Mouse (Mus musculus) urinary bladder, postnatal 25 days (tissue): Measurements from ENCODE around the gene Ccdc113.
"Not testable (repeated sequence)": the region's sequence is repeated elsewhere in the genome, so short reads cannot be mapped to it uniquely, and the experiment has no call there.

Experiments
- DNase-seq: peaks from one replicate; pipeline ENCODE4 v3.0.0; 2022; ENCODE audit warnings: low spot score

The Ccdc113 gene

GRCm38 (mm10) chr8:95602168-95602567 lies 68.3 kb downstream of the Ccdc113 start:
- DNase-seq = no peak

GRCm38 (mm10) chr8:95606509-95606908 lies 72.6 kb downstream of the Ccdc113 start:
- not testable (repeated sequence) for DNase-seq

- DNase-seq = no peak
Measured at GRCm38 (mm10) chr8:95607210-95607609, 73.3 kb downstream of the Ccdc113 start.
